Mouse (Mus musculus): Measurements from ENCODE around the gene Ptprj. TPM values are rescaled to one million over a fixed set of nuclear protein-coding genes. Genes with fewer than 3 reads are reported as not detected.

The Ptprj gene
- total and polyA plus RNA-seq, 3 experiments = 6.9 to 8.9 (median 7.3) TPM

DNA sequence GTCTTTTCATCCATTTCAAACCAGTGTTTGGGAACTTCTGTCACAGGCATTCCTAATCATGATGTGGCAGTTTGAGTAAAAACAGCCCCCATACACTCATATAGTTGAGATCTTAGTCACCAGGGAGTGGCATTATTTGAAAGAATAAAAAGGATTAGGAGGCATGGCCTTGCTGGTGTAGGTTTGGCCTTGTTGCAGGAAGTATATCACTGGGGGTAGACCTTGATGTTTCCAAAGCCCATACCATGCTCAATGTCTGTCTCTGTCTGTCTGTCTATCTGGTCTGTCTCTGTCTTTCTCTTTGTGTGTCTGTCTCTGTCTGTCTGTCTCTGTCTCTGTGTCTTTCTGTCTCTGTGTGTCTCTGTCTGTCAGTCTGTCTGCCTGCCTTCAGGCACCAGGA is 79.6 kb downstream of the Ptprj start:
- no peak for TF ChIP-seq POLR2AphosphoS2 (IDR thresholded peaks at IDR 0.05; ENCODE audit: low read depth, low read length)
- no peak for TF ChIP-seq MYC (IDR thresholded peaks at IDR 0.05; ENCODE audit: low read depth, low read length)
- TF ChIP-seq IRF4 (IDR thresholded peaks at IDR 0.05; ENCODE audit: low read depth, low read length) = no peak
- TF ChIP-seq SMC3 (IDR thresholded peaks at IDR 0.05; ENCODE audit: low read depth, low read length) = no peak
- no peak for TF ChIP-seq NRF1 (IDR thresholded peaks at IDR 0.05; ENCODE audit: low read depth, low read length)
- TF ChIP-seq NELFE (IDR thresholded peaks at IDR 0.05; ENCODE audit: low read depth, low read length) = no peak
- TF ChIP-seq ETS1 (conservative IDR thresholded peaks at IDR 0.05; ENCODE audit: low read depth, low read length) = no peak
- TF ChIP-seq JUND (conservative IDR thresholded peaks at IDR 0.05; ENCODE audit: low read depth, low read length) = no peak
- Histone ChIP-seq H3K79me2 (replicated peaks; ENCODE audit: control insufficient read depth, extremely low read depth, insufficient read depth, poor library complexity, severe bottlenecking) (peaks cover 2% of the 10 kb centered on the region), H3K9ac (ENCODE audit: insufficient read depth, low read depth) (no peak overlapping the region), H3K4me3 (replicated peaks in 1 of 3; ENCODE audit: low read depth in 2 of 3, low read length in 2 of 3, poor library complexity in 1 of 3) (no peak overlapping the region), H3K36me3 (replicated peaks in 1 of 2; ENCODE audit: control insufficient read depth in 1 of 2, insufficient read depth in 1 of 2, low read length in 1 of 2) (no peaks in the 10 kb centered on the region), H3K27ac (ENCODE audit: insufficient read depth, low read depth) (no peak overlapping the region), H3K4me2 (ENCODE audit: insufficient read depth, low read depth, poor library complexity, severe bottlenecking) (no peak overlapping the region), H3K9me3 (replicated peaks; ENCODE audit: low read length) (no peaks in the 10 kb centered on the region), H3K4me1 (ENCODE audit: control insufficient read depth in 1 of 2, insufficient read depth in 2 of 2) (peaks cover 20 to 77% of the 10 kb centered on the region in 2 experiments), H3K27me3 (replicated peaks) (no peaks in the 10 kb centered on the region)
- in situ Hi-C loops (cut with MboI; ENCODE audit: low pct_ligation_motif_present, low pct_unique_long_range_greater_than_20kb, low sequenced_read_pairs) (loop anchor here (5.0 kb wide), 1 partner anchor 66 kb away; no protein-coding TSS in a partner anchor), dilution Hi-C loops (cut with MboI; ENCODE audit: extremely low pct_ligation_motif_present, extremely low pct_unique_long_range_greater_than_20kb, low sequenced_read_pairs) (no loop called here)
- DNase-seq (ENCODE audit: extremely low read depth) = no peak

DNA sequence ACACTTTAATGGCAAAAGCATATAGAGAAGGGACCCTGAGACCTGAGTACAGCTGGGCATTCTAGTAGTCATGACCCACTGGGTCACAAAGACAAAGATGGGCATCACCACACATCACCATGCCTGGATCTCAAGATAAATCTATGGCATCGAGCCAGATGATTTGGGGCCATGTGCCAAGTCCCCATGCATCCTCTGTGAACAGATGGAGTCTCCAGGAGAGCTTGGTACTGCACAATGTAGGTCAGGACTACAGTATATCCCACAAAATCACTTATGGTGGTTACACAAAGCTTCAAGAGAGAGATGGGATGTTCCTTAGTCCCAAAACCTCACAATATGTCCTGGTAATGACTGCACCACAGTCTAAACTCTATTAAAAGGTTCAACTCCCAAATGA is 81.4 kb downstream of the Ptprj start:
- in situ Hi-C loops (cut with MboI; ENCODE audit: low pct_ligation_motif_present, low pct_unique_long_range_greater_than_20kb, low sequenced_read_pairs) = no loop called here
- H3K36me3 ChIP-seq (replicated peaks in 1 of 2; ENCODE audit: control insufficient read depth in 1 of 2, insufficient read depth in 1 of 2, low read length in 1 of 2) = peaks cover 0 to under 1% of the 10 kb centered on the region in 2 experiments

DNA sequence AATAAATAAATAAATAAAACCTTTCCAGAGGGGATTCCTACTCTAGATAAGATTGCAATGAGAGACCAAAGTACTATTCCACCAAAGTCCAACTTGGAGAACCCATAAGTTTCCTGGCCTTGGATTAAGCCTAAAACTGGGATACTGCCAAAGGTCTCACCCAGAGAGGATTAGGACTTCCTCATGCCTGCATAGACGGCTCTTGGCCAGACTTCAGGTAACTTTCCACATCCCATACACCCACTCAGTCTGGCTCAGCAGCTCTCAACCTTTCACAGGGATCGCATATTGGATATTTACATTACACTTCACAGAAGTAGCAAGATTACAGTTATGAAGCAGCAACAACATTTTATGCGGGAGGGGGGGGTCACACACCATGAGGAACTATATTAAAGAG is 82.9 kb downstream of the Ptprj start:
- Histone ChIP-seq H3K79me2 (replicated peaks; ENCODE audit: control insufficient read depth, extremely low read depth, insufficient read depth, poor library complexity, severe bottlenecking) (peaks cover 2% of the 10 kb centered on the region), H3K27ac (ENCODE audit: insufficient read depth, low read depth) (no peak overlapping the region), H3K36me3 (replicated peaks in 1 of 2; ENCODE audit: control insufficient read depth in 1 of 2, insufficient read depth in 1 of 2, low read length in 1 of 2) (peaks cover 0 to 2% of the 10 kb centered on the region in 2 experiments), H3K4me1 (ENCODE audit: control insufficient read depth in 1 of 2, insufficient read depth in 2 of 2) (peaks cover 9 to 53% of the 10 kb centered on the region in 2 experiments; a peak in 3 of 4 replicates), H3K4me3 (replicated peaks in 1 of 3; ENCODE audit: low read depth in 2 of 3, low read length in 2 of 3, poor library complexity in 1 of 3) (no peak overlapping the region), H3K27me3 (replicated peaks) (no peaks in the 10 kb centered on the region), H3K9ac (ENCODE audit: insufficient read depth, low read depth) (no peak overlapping the region), H3K4me2 (ENCODE audit: insufficient read depth, low read depth, poor library complexity, severe bottlenecking) (no peak overlapping the region), H3K9me3 (replicated peaks; ENCODE audit: low read length) (no peaks in the 10 kb centered on the region)
- no peak for DNase-seq (ENCODE audit: extremely low read depth)
- in situ Hi-C loops (cut with MboI; ENCODE audit: low pct_ligation_motif_present, low pct_unique_long_range_greater_than_20kb, low sequenced_read_pairs) (no loop called here), dilution Hi-C loops (cut with MboI; ENCODE audit: extremely low pct_ligation_motif_present, extremely low pct_unique_long_range_greater_than_20kb, low sequenced_read_pairs) (no loop called here)
- TF ChIP-seq ZC3H11A (IDR thresholded peaks at IDR 0.05; ENCODE audit: low read depth, low read length) (no peak), UBTF (IDR thresholded peaks at IDR 0.05; ENCODE audit: low read depth, low read length) (no peak), MXI1 (IDR thresholded peaks at IDR 0.05; ENCODE audit: low read depth, low read length) (no peak), BHLHE40 (IDR thresholded peaks at IDR 0.05; ENCODE audit: low read depth, low read length) (no peak), RAD21 (IDR thresholded peaks at IDR 0.05; ENCODE audit: low read depth, low read length) (no peak)

More for the DNA sequence above, 81.4 kb downstream of the Ptprj start:
- dilution Hi-C loops (cut with MboI; ENCODE audit: extremely low pct_ligation_motif_present, extremely low pct_unique_long_range_greater_than_20kb, low sequenced_read_pairs) = no loop called here
- H3K9ac ChIP-seq (ENCODE audit: insufficient read depth, low read depth) = no peak overlapping the region
- H3K4me1 ChIP-seq (ENCODE audit: control insufficient read depth in 1 of 2, insufficient read depth in 2 of 2) = peaks cover 12 to 64% of the 10 kb centered on the region in 2 experiments
- H3K27me3 ChIP-seq (replicated peaks) = no peaks in the 10 kb centered on the region
- H3K79me2 ChIP-seq (replicated peaks; ENCODE audit: control insufficient read depth, extremely low read depth, insufficient read depth, poor library complexity, severe bottlenecking) = peaks cover 2% of the 10 kb centered on the region
- no peak for TF ChIP-seq MYC (IDR thresholded peaks at IDR 0.05; ENCODE audit: low read depth, low read length)
- TF ChIP-seq MAX (IDR thresholded peaks at IDR 0.05; ENCODE audit: low read length) = no peak
- no peak for TF ChIP-seq RAD21 (IDR thresholded peaks at IDR 0.05; ENCODE audit: low read depth, low read length)
- no peak for TF ChIP-seq KAT2A (IDR thresholded peaks at IDR 0.05; ENCODE audit: insufficient replicate concordance, low read length)
- no peak for TF ChIP-seq GABPA (IDR thresholded peaks at IDR 0.05; ENCODE audit: insufficient replicate concordance, low read depth, low read length)
- TF ChIP-seq JUND (conservative IDR thresholded peaks at IDR 0.05; ENCODE audit: low read depth, low read length) = no peak
- no peak for TF ChIP-seq POLR2A (IDR thresholded peaks at IDR 0.05; ENCODE audit: low read depth, low read length)
- TF ChIP-seq CHD1 (IDR thresholded peaks at IDR 0.05; ENCODE audit: low read depth, low read length) = no peak
- no peak for TF ChIP-seq MXI1 (IDR thresholded peaks at IDR 0.05; ENCODE audit: low read depth, low read length)
- no peak for TF ChIP-seq EP300 (IDR thresholded peaks at IDR 0.05; ENCODE audit: low read length)
- no peak for TF ChIP-seq ETS1 (conservative IDR thresholded peaks at IDR 0.05; ENCODE audit: low read depth, low read length)
- no peak for TF ChIP-seq ZMIZ1 (IDR thresholded peaks at IDR 0.05; ENCODE audit: low read depth, low read length)
- no peak for TF ChIP-seq CTCF (conservative IDR thresholded peaks at IDR 0.05 in 1 of 2, IDR thresholded peaks at IDR 0.05 in 1 of 2; ENCODE audit: low read depth in 2 of 2, low read length in 2 of 2)
- no peaks in the 10 kb centered on the region for H3K9me3 ChIP-seq (replicated peaks; ENCODE audit: low read length)
- H3K4me3 ChIP-seq (replicated peaks in 1 of 3; ENCODE audit: low read depth in 2 of 3, low read length in 2 of 3, poor library complexity in 1 of 3) = no peak overlapping the region
- H3K4me2 ChIP-seq (ENCODE audit: insufficient read depth, low read depth, poor library complexity, severe bottlenecking) = no peak overlapping the region
- DNase-seq (ENCODE audit: extremely low read depth) = no peak
- H3K27ac ChIP-seq (ENCODE audit: insufficient read depth, low read depth) = no peak overlapping the region

Measured in CH12.LX (cell line).